Mouse (Mus musculus) midbrain, embryonic 14.5 days (tissue): ENCODE results near the gene Gm10837. TPM values are rescaled to one million over a fixed set of nuclear protein-coding genes. Genes with fewer than 3 reads are reported as not detected.
"Not testable (repeated sequence)": the region's sequence is repeated elsewhere in the genome, so short reads cannot be mapped to it uniquely, and the experiment has no call there.

ENCODE experiments used
- ATAC-seq: fragments of 200-750 bp; cut with Nextera tagmentation; 2 replicates; pipeline ENCODE4 v1.8.0; 2017; ENCODE audit warnings: moderate number of reproducible peaks, moderate library complexity; ENCODE audit not compliant: low FRiP score, low TSS enrichment
- DNase-seq: peaks from one replicate; pipeline ENCODE4 v3.0.0-alpha.2; 2015
- H3K27ac ChIP-seq: fragments of 300-500 bp; sonication (generic); replicated peaks from 2 replicates; pipeline ENCODE4 v1.5.1; 2014; ENCODE audit warnings: mild to moderate bottlenecking, low read depth, low read length, moderate library complexity
- H3K27me3 ChIP-seq: fragments of 300-500 bp; sonication (generic); 2 replicates; pipeline ENCODE4 v1.6.1; 2014; ENCODE audit warnings: low read length, control low read depth, mixed read lengths; ENCODE audit not compliant: control insufficient read depth, insufficient read depth
- H3K36me3 ChIP-seq: fragments of 300-500 bp; sonication (generic); 2 replicates; pipeline ENCODE4 v1.6.1; 2014; ENCODE audit warnings: low read length, control low read depth; ENCODE audit not compliant: control insufficient read depth, insufficient read depth
- H3K4me1 ChIP-seq: fragments of 300-500 bp; sonication (generic); 2 replicates; pipeline ENCODE4 v1.6.1; 2014; ENCODE audit warnings: mild to moderate bottlenecking, antibody characterized with exemption, low read length, control low read depth; ENCODE audit not compliant: control insufficient read depth, insufficient read depth
- H3K4me2 ChIP-seq: fragments of 300-500 bp; sonication (generic); 2 replicates; pipeline ENCODE4 v1.6.1; 2014; ENCODE audit warnings: mild to moderate bottlenecking, low read length, moderate library complexity
- H3K4me3 ChIP-seq: fragments of 300-500 bp; sonication (generic); replicated peaks from 2 replicates; pipeline ENCODE4 v1.5.1; 2014; ENCODE audit warnings: low read depth, low read length
- H3K9ac ChIP-seq: fragments of 300-500 bp; sonication (generic); replicated peaks from 2 replicates; pipeline ENCODE4 v1.6.1; 2014; ENCODE audit warnings: mild to moderate bottlenecking, low read length, moderate library complexity
- H3K9me3 ChIP-seq: fragments of 300-500 bp; sonication (generic); 2 replicates; pipeline ENCODE4 v1.6.1; 2016; ENCODE audit warnings: low read length, control low read depth, mixed read lengths; ENCODE audit not compliant: control insufficient read depth
- WGBS: fragments of 180-500 bp; shearing (Covaris S2); extraction: QIAGEN DNeasy Blood & Tissue Kit; methylation state at CpG from one replicate; pipeline ENCODE4 v1.1.7; 2014; 5-methylcytosine and 5-hydroxymethylcytosine counted together
- polyA plus RNA-seq: library from polyadenylated mRNA; unstranded; fragments of >200 nt; fragmentation: Nextera tagmentation; extraction: Ambion mirVana; gene quantifications from 2 replicates; pipeline ENCODE4 v1.2.1, GENCODE M21; 2014

The Gm10837 gene
- polyA plus RNA-seq, 1 experiment from 2014 or later, result 0.72 TPM

- no peak overlapping the region; the same call in 1 of the 2 replicates for H3K9ac ChIP-seq
These were observed 36.2 kb upstream of the Gm10837 start for GRCm38 (mm10) chr14:122453996-122454738.

GRCm38 (mm10) chr14:122454901-122455561, 35.4 kb upstream of the Gm10837 start:
- H3K27me3 ChIP-seq, result peaks cover 59% of the 10 kb centered on the region
- WGBS, result 19% methylated on average over 10 of the region's 10 CpGs
- no peak for ATAC-seq
- no peak overlapping the region for H3K4me3 ChIP-seq
- no peak overlapping the region for H3K4me2 ChIP-seq
- H3K9me3 ChIP-seq, result no peaks in the 10 kb centered on the region
- no peak overlapping the region for H3K9ac ChIP-seq
- DNase-seq, result peak; percentile 53
- no peak overlapping the region for H3K27ac ChIP-seq
- H3K4me1 ChIP-seq, result peaks cover 24% of the 10 kb centered on the region; the same call in 1 of the 2 replicates
- no peaks in the 10 kb centered on the region for H3K36me3 ChIP-seq

More at GRCm38 (mm10) chr14:122453996-122454738, 36.2 kb upstream of the Gm10837 start:
- peaks cover 26% of the 10 kb centered on the region; the same call in 1 of the 2 replicates for H3K4me1 ChIP-seq
- DNase-seq (no peak), ATAC-seq (no peak)
- H3K36me3 ChIP-seq, result no peaks in the 10 kb centered on the region
- H3K4me2 ChIP-seq, result peak overlapping the region; percentile 40; the same call in 1 of the 2 replicates
- H3K9me3 ChIP-seq, result no peaks in the 10 kb centered on the region
- H3K27me3 ChIP-seq, result peaks cover 64% of the 10 kb centered on the region
- WGBS, result 2% methylated on average over 12 of the region's 12 CpGs
- H3K4me3 ChIP-seq, result 0 out of 2 replicates have a peak overlapping the region, but pooled peaks have one; percentile 2
- peak overlapping the region; percentile 47 for H3K27ac ChIP-seq

DNA sequence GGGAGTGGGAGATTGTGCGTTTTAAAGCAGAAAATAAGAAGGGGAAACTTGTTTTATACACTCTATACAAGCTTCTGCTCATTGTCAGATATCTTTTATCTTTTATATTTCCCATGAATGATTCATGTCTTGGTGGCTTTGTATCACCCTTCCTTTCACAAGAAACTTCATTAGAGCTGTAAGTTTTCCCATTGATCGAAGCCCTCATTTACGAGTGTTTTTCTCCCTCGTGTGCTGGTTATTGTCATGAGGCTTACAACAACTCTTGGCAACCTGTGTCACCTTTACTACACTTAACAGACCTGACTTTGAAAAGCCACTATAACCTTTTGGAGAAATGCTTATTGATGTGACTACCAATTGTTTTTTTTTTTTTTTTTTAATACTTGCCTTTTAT, 34.8 kb upstream of the Gm10837 start:
- 6% methylated on average over 4 of the region's 4 CpGs for WGBS
- peaks cover 19% of the 10 kb centered on the region; the same call in 1 of the 2 replicates for H3K4me1 ChIP-seq
- no peaks in the 10 kb centered on the region for H3K36me3 ChIP-seq
- H3K4me3 ChIP-seq, result no peak overlapping the region
- peaks cover 59% of the 10 kb centered on the region for H3K27me3 ChIP-seq
- no peak overlapping the region for H3K9ac ChIP-seq
- no peak for DNase-seq
- H3K27ac ChIP-seq, result no peak overlapping the region
- ATAC-seq, result no peak
- no peaks in the 10 kb centered on the region for H3K9me3 ChIP-seq
- no peak overlapping the region; the same call in 1 of the 2 replicates for H3K4me2 ChIP-seq

DNA sequence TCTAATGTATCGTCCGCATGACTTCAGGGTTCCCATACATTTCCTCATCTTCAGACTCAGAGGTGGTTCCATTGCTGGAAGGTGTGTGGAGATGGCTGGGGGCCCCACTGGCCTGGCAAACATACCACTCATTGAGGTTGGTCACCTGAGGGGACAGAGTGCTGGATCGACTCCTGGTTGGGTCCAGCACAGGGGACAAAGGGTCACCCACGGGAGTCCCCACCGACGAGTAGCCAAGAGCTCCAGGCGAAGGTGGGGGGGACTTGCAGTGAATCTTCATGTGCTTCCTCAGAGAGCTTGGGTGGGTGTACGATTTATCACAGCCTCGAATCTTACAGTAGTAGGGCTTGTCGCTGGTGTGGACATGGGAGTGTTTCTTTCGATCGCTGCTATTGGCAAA, 31.1 kb upstream of the Gm10837 start:
- H3K4me3 ChIP-seq, H3K36me3 ChIP-seq, ATAC-seq, H3K9me3 ChIP-seq, H3K4me1 ChIP-seq, H3K9ac ChIP-seq, DNase-seq, H3K27ac ChIP-seq: not testable (repeated sequence)
- 62% methylated on average over 9 of the region's 12 CpGs for WGBS
- Histone ChIP-seq H3K27me3 (peaks cover 56% of the 10 kb centered on the region), H3K4me2 (peak overlapping the region; percentile 46; the same call in 1 of the 2 replicates)

DNA sequence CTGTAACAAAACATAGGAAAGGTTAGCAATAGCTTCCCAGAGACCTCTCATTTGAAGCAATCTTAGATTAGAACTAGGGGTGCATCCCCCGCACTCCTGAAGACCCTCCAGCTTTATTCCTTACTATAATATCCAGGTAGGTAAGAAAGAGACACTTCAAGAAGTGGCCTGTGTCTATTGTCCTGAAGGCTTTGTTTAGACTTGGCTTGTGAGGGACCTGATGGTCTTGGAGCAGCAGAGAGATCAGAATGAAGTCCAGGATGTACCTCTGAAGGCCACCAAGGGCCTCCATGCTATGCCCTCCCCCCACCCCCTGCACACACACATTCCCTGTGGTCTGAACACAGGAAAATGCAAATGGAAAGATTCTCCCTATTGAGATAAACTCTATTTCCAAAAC, 30.6 kb upstream of the Gm10837 start:
- Histone ChIP-seq H3K4me1 (peaks cover 8% of the 10 kb centered on the region; the same call in 1 of the 2 replicates), H3K4me2 (peak overlapping the region; percentile 46), H3K9ac (peak overlapping the region; percentile 39; the same call in 1 of the 2 replicates), H3K4me3 (peak overlapping the region; percentile 25; the same call in 1 of the 2 replicates), H3K27ac (peak overlapping the region; percentile 46), H3K9me3 (no peaks in the 10 kb centered on the region), H3K27me3 (peaks cover 53% of the 10 kb centered on the region), H3K36me3 (no peaks in the 10 kb centered on the region)
- peak; percentile 6 for DNase-seq
- 72% methylated on average over 1 of the region's 1 CpGs for WGBS
- no peak for ATAC-seq

DNA sequence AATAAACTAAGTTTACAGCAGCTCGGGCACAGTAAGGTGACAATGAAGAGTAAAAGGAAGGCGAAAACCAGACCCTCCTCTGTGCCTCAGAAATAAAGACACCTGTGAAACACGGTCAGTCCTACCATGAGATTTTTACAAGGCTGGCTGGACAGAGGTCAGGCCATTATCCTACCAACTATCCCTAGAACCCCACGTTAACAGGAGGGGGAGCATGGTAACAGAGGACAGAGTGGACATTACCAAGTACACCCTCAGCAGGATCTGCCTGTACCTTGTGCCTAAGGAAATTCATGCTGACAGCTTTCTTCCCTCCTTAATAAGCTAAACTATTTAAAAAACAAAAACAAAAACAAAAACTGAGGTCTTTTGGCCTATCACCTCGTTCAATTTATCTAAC, 30.2 kb upstream of the Gm10837 start:
- peak overlapping the region; percentile 46 for H3K4me2 ChIP-seq
- no peaks in the 10 kb centered on the region for H3K9me3 ChIP-seq
- DNase-seq (no peak), ATAC-seq (no peak)
- 48% methylated on average over 5 of the region's 5 CpGs for WGBS
- H3K27ac ChIP-seq, result peak overlapping the region; percentile 46
- peak overlapping the region; percentile 25 for H3K4me3 ChIP-seq
- H3K4me1 ChIP-seq, result peaks cover 9% of the 10 kb centered on the region; the same call in 1 of the 2 replicates
- H3K27me3 ChIP-seq, result peaks cover 53% of the 10 kb centered on the region
- no peaks in the 10 kb centered on the region for H3K36me3 ChIP-seq
- peak overlapping the region; percentile 39; the same call in 1 of the 2 replicates for H3K9ac ChIP-seq

GRCm38 (mm10) chr14:122461500-122461899, 28.9 kb upstream of the Gm10837 start:
- 21% methylated on average over 3 of the region's 3 CpGs for WGBS
- Histone ChIP-seq H3K4me2 (peak overlapping the region; percentile 67), H3K9ac (peak overlapping the region; percentile 77), H3K36me3 (no peaks in the 10 kb centered on the region), H3K9me3 (no peaks in the 10 kb centered on the region), H3K4me3 (peak overlapping the region; percentile 50), H3K4me1 (peaks cover 9% of the 10 kb centered on the region; the same call in 1 of the 2 replicates), H3K27me3 (peaks cover 53% of the 10 kb centered on the region), H3K27ac (peak overlapping the region; percentile 89; the same call in 1 of the 2 replicates)
- DNase-seq (no peak), ATAC-seq (no peak)

DNA sequence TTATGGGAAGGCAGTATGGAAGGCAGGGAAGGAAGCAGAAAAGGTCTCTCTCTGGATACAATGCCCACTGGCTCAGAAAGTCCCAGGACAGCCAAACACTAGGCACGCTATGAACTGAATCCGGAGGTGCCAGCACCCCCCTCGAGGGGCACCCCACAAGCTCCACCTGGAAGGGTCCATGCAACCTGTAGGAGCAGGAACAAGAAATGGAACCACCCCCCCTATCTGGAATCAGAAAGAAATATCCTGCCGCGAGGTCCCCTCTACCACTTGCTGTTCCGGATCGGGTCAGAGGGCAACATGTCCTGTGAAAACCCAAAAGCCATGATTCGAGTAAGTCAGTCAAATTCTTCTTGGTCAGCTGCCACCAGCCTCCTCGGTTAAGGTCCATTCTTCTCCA, 28.4 kb upstream of the Gm10837 start:
- Histone ChIP-seq H3K9me3 (no peaks in the 10 kb centered on the region), H3K9ac (peak overlapping the region; percentile 77), H3K27ac (peak overlapping the region; percentile 89), H3K27me3 (peaks cover 57% of the 10 kb centered on the region), H3K4me3 (peak overlapping the region; percentile 50), H3K36me3 (no peaks in the 10 kb centered on the region), H3K4me1 (peaks cover 9% of the 10 kb centered on the region; the same call in 1 of the 2 replicates), H3K4me2 (peak overlapping the region; percentile 67)
- peak; percentile 19 for DNase-seq
- 8% methylated on average over 9 of the region's 9 CpGs for WGBS
- no peak for ATAC-seq
